Mouse (Mus musculus): ENCODE results near the gene Shmt2. TPM values are rescaled to one million over a fixed set of nuclear protein-coding genes. Genes with fewer than 3 reads are reported as not detected.

The Shmt2 gene
- 10 to 100 TPM; 25.4 to 27.6 TPM for total RNA-seq (2021)
- long read RNA-seq, experiment 1, transcript Shmt2-201 (12 exons, 2,289 nt): major isoform, 9 of 17 reads
- long read RNA-seq, experiment 1, partial matches to known transcripts: 3 of 17 reads
- long read RNA-seq, experiment 1, other reads (novel, unspliced or antisense): 5 of 17 reads
- long read RNA-seq, experiment 2, transcript Shmt2-201 (12 exons, 2,289 nt): major isoform, 15 of 33 reads
- long read RNA-seq, experiment 2, transcript Shmt2-206 (12 exons, 2,238 nt): minor isoform, 8 of 33 reads
- long read RNA-seq, experiment 2, partial matches to known transcripts: 5 of 33 reads
- long read RNA-seq, experiment 2, other reads (novel, unspliced or antisense): 5 of 33 reads

GRCm38 (mm10) chr10:127522088-127522581 lies at the start of gene Shmt2:
Gene Shmt2, minus strand, starts transcription at chr10:127522444.
- TF ChIP-seq CTCF (conservative IDR thresholded peaks at IDR 0.05): no peak
- peak within 1 kb of the TSS; percentile 86 for H3K4me3 ChIP-seq
- peak; percentile 81 to 85 for DNase-seq (ENCODE audit: low spot score in 2 of 2)
- H3K27ac ChIP-seq: peak within 1 kb of the TSS; percentile 68

DNA sequence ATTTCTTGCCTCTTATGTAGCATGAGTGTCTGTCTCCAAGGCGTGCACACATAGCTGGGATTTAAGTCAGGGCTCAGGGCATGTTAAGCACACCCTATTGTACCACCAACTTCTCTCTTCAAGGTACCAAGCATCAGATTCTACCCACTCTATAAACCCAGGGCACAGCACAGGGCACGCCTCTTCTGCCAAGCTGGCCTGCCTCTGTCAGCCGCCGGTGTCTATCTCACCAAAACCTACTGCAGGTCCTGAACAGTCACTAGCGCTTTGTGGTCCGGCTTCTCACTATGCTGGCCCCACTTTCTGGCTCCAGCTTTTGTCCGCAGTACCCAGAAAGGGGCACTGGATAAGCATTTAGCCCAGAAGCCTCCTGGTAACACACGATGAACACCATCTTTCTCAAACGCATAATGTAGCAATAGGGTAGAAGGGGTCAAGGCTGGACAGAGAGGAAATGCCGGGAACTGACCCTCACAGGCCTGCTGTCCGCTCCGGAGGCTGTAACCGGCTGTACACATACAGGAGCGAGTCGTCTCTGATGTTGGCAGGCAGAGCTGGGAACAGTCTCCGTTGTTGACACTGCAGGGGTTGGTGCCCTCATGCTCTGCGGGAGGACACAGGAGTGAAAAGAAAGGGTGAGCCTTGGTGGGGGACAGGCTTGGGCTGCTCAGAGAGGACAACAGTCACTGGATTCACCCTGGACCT lies 48.8 kb upstream of the Shmt2 start:
- no peak overlapping the region for H3K4me3 ChIP-seq
- TF ChIP-seq CTCF (conservative IDR thresholded peaks at IDR 0.05): no peak
- H3K27ac ChIP-seq: no peak overlapping the region
- no peak for DNase-seq (ENCODE audit: low spot score in 2 of 2)

DNA sequence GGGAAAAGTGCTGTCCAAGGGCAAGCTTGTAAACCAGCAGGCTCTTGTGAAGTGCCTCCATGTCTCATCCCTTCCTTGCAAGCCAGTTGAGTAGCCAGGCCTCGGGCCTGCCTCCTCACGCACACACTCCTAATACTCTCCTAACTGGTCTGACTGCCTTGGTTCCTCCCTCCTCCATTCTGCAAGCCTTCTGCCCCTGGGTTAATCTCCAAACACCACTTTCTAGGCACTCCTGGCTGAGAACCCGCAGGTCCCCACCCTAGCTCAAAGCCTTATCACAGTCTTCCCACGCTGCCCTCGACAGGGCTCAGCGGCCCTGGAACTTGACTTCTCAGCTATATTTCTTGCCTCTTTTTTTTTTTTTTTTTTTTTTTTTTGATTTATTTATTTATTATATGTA lies 48.1 kb upstream of the Shmt2 start:
- Histone ChIP-seq H3K4me3 (no peak overlapping the region), H3K27ac (0 out of 2 replicates have a peak overlapping the region, but pooled peaks have one; percentile 18)
- no peak for TF ChIP-seq CTCF (conservative IDR thresholded peaks at IDR 0.05)
- DNase-seq (ENCODE audit: low spot score in 2 of 2): no peak

- no peak overlapping the region for H3K27ac ChIP-seq
- TF ChIP-seq CTCF (conservative IDR thresholded peaks at IDR 0.05): peak; percentile 95
- DNase-seq (ENCODE audit: low spot score in 2 of 2): peak; percentile 65 to 71
- H3K4me3 ChIP-seq: no peak overlapping the region
These were observed 47.2 kb upstream of the Shmt2 start for GRCm38 (mm10) chr10:127569450-127569849.

- H3K27ac ChIP-seq: no peak overlapping the region
- TF ChIP-seq CTCF (conservative IDR thresholded peaks at IDR 0.05): no peak
- no peak for DNase-seq (ENCODE audit: low spot score in 2 of 2)
- no peak overlapping the region for H3K4me3 ChIP-seq
These were observed 44.5 kb upstream of the Shmt2 start for GRCm38 (mm10) chr10:127566553-127567326.

- Histone ChIP-seq H3K27ac (no peak overlapping the region), H3K4me3 (no peak overlapping the region)
- no peak for DNase-seq (ENCODE audit: low spot score in 2 of 2)
- no peak for TF ChIP-seq CTCF (conservative IDR thresholded peaks at IDR 0.05)
These were observed 42.1 kb upstream of the Shmt2 start for GRCm38 (mm10) chr10:127564301-127564700.

- TF ChIP-seq CTCF (conservative IDR thresholded peaks at IDR 0.05): no peak
- DNase-seq (ENCODE audit: low spot score in 2 of 2): no peak
- no peak overlapping the region for H3K27ac ChIP-seq
- H3K4me3 ChIP-seq: no peak overlapping the region
These were observed 41.6 kb upstream of the Shmt2 start for GRCm38 (mm10) chr10:127563840-127564239.

GRCm38 (mm10) chr10:127561145-127561544 lies 38.9 kb upstream of the Shmt2 start:
- TF ChIP-seq CTCF (conservative IDR thresholded peaks at IDR 0.05): peak; percentile 70
- DNase-seq (ENCODE audit: low spot score in 2 of 2): no peak
- H3K4me3 ChIP-seq: no peak overlapping the region
- no peak overlapping the region for H3K27ac ChIP-seq

DNA sequence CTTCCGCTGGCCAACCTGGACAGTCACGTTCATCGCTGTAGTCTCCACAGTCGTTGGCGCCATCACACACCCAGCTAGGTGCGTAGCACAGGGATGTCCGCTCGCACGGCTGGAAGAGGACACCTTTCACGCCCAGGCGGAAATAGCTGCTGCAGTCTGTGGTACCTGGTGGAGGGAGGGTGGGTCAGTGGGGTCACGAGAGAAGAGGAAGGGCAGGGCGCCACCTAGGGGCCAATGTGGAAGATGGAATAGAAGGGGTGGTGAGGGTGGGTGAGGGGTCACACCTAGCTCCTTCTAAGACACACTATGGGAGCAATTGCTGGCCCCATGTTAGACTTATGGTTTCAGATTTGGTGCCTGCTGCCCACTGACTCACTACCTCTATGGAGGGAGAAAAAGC lies 35.2 kb upstream of the Shmt2 start:
- TF ChIP-seq CTCF (conservative IDR thresholded peaks at IDR 0.05): peak; percentile 55
- Histone ChIP-seq H3K27ac (no peak overlapping the region), H3K4me3 (no peak overlapping the region)
- DNase-seq (ENCODE audit: low spot score in 2 of 2): no peak

DNA sequence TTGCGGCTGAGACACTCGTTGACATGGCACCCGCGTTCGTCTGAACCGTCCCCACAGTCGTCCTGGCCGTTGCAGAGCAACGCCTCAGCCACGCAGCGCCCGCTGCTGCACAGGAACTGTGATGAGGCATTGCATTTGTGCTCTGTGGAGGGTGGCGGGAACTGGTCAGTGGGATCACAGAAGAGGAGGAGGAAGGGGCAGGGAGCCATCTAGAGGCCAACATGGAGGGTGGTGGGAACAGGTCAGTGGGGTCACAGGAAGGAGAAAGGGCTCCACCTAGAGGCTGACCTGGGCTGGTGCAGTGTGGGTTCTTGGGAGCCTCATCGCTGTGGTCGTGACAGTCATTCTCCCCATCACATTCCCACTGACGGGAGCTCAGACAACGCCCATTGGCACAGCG lies 33.5 kb upstream of the Shmt2 start:
- no peak overlapping the region for H3K27ac ChIP-seq
- no peak for DNase-seq (ENCODE audit: low spot score in 2 of 2)
- no peak overlapping the region for H3K4me3 ChIP-seq
- TF ChIP-seq CTCF (conservative IDR thresholded peaks at IDR 0.05): peak; percentile 77

GRCm38 (mm10) chr10:127549892-127550291 lies 27.6 kb upstream of the Shmt2 start:
- DNase-seq (ENCODE audit: low spot score in 2 of 2): no peak
- H3K4me3 ChIP-seq: no peak overlapping the region
- TF ChIP-seq CTCF (conservative IDR thresholded peaks at IDR 0.05): no peak
- no peak overlapping the region for H3K27ac ChIP-seq

- Histone ChIP-seq H3K27ac (no peak overlapping the region), H3K4me3 (no peak overlapping the region)
- DNase-seq (ENCODE audit: low spot score in 2 of 2): no peak
- no peak for TF ChIP-seq CTCF (conservative IDR thresholded peaks at IDR 0.05)
These were observed 26.0 kb upstream of the Shmt2 start for GRCm38 (mm10) chr10:127548236-127548635.

DNA sequence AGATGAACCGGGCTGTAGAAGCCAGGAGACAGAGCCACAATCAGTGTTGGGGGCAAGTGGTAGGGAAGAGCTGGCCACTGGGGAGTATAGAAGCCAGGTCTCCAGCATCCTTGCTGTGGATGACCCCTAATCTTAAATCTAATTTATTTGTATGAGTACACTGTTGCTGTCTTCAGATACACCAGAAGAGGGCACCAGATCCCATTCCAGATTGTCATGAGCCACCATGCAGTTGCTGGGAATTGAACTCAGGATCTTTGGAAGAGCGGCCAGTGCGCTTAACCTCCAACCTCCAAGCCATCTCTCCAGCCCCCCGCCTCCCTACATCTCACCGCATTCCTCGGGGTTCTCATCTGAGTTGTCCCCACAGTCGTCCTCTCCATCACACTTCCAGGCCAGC lies 24.3 kb upstream of the Shmt2 start:
- peak; percentile 70 for TF ChIP-seq CTCF (conservative IDR thresholded peaks at IDR 0.05)

More for the DNA sequence above, 24.3 kb upstream of the Shmt2 start:
- Histone ChIP-seq H3K27ac (no peak overlapping the region), H3K4me3 (no peak overlapping the region)
- DNase-seq (ENCODE audit: low spot score in 2 of 2): no peak
